Mouse (Mus musculus) cortical plate, adult 2 months (tissue): ENCODE data around the gene Irf2bpl. TPM values are rescaled to one million over a fixed set of nuclear protein-coding genes. Genes with fewer than 3 reads are reported as not detected.

Experiments used
- H3K27ac ChIP-seq: fragments of 200-500 bp; 2 replicates; pipeline ENCODE4 v1.5.1; 2012; ENCODE audit warnings: low read length, control low read depth, inconsistent platforms; ENCODE audit not compliant: insufficient read depth
- H3K4me1 ChIP-seq: fragments of 200-500 bp; 2 replicates; pipeline ENCODE4 v1.6.1; 2011; ENCODE audit warnings: low read length; ENCODE audit not compliant: control insufficient read depth, insufficient read depth
- H3K4me3 ChIP-seq: fragments of 200-500 bp; 2 replicates; pipeline ENCODE4 v1.5.1; 2011; ENCODE audit warnings: mild to moderate bottlenecking, low read length, control low read depth; ENCODE audit not compliant: insufficient read depth
- CTCF ChIP-seq: fragments of 200-500 bp; IDR thresholded peaks from 2 replicates; pipeline ENCODE4 v1.5.1; 2011; ENCODE audit warnings: mild to moderate bottlenecking, control low read depth, low read length; ENCODE audit not compliant: insufficient read depth; ENCODE audit errors: extremely low read depth
- POLR2A ChIP-seq: fragments of 200-500 bp; IDR thresholded peaks from 2 replicates; pipeline ENCODE4 v1.6.1; 2011; ENCODE audit warnings: mild to moderate bottlenecking, low read length, control low read depth; ENCODE audit not compliant: insufficient read depth; ENCODE audit errors: extremely low read depth
- polyA plus RNA-seq: library from polyadenylated mRNA; depleted of rRNA; stranded (reverse); fragments of >200 nt; gene quantifications from 2 replicates; pipeline ENCODE4 v1.2.3, GENCODE M21; 2012; rRNA removed

The Irf2bpl gene
- polyA plus RNA-seq = 35.7 and 37.1 TPM in 2 replicates

GRCm38 (mm10) chr12:86884197-86885058 is at the start of gene Irf2bpl:
Gene Irf2bpl, minus strand, starts transcription at chr12:86884798.
- peak within 1 kb of the TSS; percentile 72 for H3K4me3 ChIP-seq
- H3K4me1 ChIP-seq = peaks cover 9% of the 10 kb centered on the region
- peak within 1 kb of the TSS; percentile 100 for H3K27ac ChIP-seq
- TF ChIP-seq CTCF (no peak), POLR2A (peak; percentile 96)

GRCm38 (mm10) chr12:86932575-86932952 is 48.0 kb upstream of the Irf2bpl start:
- Histone ChIP-seq H3K4me3 (no peak overlapping the region), H3K4me1 (no peaks in the 10 kb centered on the region; the same call in 1 of the 2 replicates), H3K27ac (peak overlapping the region; percentile 32; the same call in 1 of the 2 replicates)
- TF ChIP-seq CTCF (no peak), POLR2A (no peak)

- H3K4me1 ChIP-seq = no peaks in the 10 kb centered on the region; the same call in 1 of the 2 replicates
- H3K4me3 ChIP-seq = no peak overlapping the region
- H3K27ac ChIP-seq = 0 out of 2 replicates have a peak overlapping the region, but pooled peaks have one; percentile 32
- TF ChIP-seq CTCF (no peak), POLR2A (no peak)
Measured at GRCm38 (mm10) chr12:86931919-86932574, 47.4 kb upstream of the Irf2bpl start.

DNA sequence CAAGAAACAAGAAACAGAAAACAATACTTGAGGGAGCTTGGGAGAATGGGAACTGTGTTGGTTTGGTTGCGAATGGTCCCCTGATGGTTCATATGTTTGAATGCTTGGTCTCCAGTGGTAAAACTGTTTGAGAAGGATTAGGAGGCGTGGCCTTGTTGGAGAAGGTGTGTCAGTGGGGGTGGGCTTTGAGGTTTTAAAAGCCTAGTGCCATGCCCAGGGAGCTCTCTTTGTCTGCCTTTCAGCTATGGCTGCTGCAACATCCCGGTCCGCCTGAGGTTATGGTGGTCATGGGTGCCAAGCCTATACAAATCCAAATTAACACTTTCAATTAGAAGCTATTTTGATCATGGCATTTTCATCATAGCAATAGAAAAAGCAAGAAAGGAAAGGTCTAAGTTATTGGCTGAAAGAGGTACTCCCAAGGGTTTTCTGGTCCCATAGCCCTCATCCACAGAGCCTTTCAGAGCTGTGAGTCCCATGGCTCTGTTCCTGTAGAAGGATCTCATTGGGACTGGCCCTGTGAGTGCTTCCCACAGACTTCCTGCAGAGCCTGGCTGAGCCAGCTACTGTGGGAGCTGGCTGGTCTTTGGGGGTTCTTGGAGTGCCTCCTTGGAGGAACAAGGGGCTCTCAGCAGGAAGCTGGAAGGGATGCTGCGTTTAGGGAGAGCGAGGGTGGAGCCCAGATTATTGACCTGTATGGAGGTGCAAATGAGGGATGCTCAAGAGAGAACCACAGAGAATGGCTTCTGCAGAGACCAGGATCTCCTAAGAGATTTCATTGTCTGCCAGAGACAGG is 46.5 kb upstream of the Irf2bpl start:
- Histone ChIP-seq H3K4me3 (no peak overlapping the region), H3K27ac (peak overlapping the region; percentile 27; the same call in 1 of the 2 replicates), H3K4me1 (no peaks in the 10 kb centered on the region; the same call in 1 of the 2 replicates)
- TF ChIP-seq POLR2A (no peak), CTCF (no peak)

GRCm38 (mm10) chr12:86923837-86924236 is 39.2 kb upstream of the Irf2bpl start:
- Histone ChIP-seq H3K4me3 (no peak overlapping the region), H3K27ac (no peak overlapping the region), H3K4me1 (peaks cover 4% of the 10 kb centered on the region)
- TF ChIP-seq CTCF (peak; percentile 97), POLR2A (no peak)

DNA sequence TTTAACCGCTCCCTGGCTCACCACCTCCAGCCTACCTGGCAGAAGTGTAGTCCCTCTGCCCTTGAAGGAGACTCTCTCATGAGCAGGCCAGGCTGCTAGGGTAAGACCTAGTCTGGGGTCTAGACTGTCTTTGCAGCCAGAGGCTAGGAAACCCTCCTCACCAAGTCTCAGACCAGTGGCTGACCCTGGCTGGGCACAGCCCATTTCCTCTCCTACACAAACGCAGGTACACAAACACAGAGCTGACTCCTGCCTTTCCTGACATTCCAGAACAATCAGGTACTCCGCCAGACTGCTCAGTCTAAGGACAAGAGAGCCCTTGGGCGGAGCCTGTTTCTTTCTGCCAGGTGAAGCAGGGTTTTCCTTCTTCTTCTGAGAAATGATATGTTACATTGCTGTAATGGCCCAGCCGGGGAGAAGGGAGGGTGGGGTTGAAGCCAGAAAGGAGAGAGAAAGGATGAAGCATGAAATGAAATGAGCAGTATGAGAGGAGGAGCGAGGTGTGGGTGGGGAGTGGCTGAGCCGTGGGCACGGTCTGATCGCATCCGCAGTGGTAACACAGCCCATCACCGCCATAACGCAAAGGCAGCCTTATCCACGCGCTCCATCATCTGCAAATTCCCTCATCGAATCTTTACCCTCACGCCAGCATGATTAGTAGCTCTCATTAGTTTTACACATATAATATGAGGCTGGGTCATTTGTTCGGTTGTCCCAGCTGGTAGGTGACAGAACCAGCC is 34.6 kb upstream of the Irf2bpl start:
- Histone ChIP-seq H3K4me3 (no peak overlapping the region), H3K27ac (no peak overlapping the region), H3K4me1 (peaks cover 10% of the 10 kb centered on the region)
- TF ChIP-seq POLR2A (no peak), CTCF (no peak)

- H3K4me1 ChIP-seq = peaks cover 10% of the 10 kb centered on the region
- no peak overlapping the region for H3K4me3 ChIP-seq
- TF ChIP-seq POLR2A (no peak), CTCF (no peak)
- H3K27ac ChIP-seq = no peak overlapping the region
Measured at GRCm38 (mm10) chr12:86918361-86918967, 33.9 kb upstream of the Irf2bpl start.

DNA sequence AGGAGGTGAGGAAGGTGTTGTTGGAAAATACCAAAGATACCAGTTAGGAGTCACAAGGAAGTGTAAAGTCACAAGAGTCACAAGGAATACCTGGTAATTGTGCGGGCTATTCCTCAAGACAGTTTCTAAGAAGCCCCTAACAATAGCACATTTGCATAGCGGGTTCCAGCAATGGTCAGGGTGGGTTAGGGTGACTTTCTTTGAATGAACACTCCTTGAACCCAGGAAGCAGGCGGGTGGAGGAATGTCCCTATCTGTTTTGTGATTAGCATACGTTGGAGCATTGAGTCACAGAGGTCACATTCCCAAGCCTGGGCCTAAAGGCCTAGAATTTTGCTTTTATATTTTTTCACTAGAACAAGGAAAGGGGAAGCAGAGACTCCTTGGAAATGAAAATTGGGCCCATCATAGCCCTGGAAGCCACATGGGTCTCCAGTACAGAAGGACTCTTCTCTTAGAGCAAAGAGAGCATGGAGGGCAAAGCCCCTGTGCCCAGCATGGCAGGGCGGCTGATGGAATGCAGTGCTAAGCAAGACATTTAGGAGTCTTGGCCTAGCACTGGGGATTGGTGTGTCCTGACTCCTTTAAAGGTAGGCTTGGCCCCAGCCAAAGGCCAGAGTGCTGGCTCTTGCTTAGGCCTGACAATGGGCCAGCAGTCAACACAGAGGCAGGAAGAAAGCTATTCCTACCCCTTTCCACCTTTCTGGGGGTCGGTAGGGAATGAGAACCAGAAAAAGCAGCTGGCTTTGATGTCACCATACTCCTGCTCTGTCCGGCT is 32.4 kb upstream of the Irf2bpl start:
- TF ChIP-seq CTCF = no peak
- no peak for TF ChIP-seq POLR2A
- Histone ChIP-seq H3K4me1 (peaks cover 12% of the 10 kb centered on the region), H3K27ac (no peak overlapping the region), H3K4me3 (no peak overlapping the region)
